Mouse (Mus musculus): Measurements from ENCODE around the gene Setd1a. TPM values are rescaled to one million over a fixed set of nuclear protein-coding genes. Genes with fewer than 3 reads are reported as not detected.

The Setd1a gene
- polyA plus RNA-seq, 1 experiment from 2014 or later: 22.4 TPM

Other genes with a start within 250 kb of the Setd1a start
- gene Tmem265, start 215.3 kb upstream of the Setd1a start, polyA plus RNA-seq (2015; fragmentation: Nextera tagmentation; extraction: Ambion mirVana): 3.7 and 5.3 TPM in 2 replicates
- 59.7 and 62.3 TPM in 2 replicates for gene Phkg2, start 203.3 kb upstream of the Setd1a start, polyA plus RNA-seq (2015; fragmentation: Nextera tagmentation; extraction: Ambion mirVana)
- gene Ccdc189, start 188.1 kb upstream of the Setd1a start, polyA plus RNA-seq (2015; fragmentation: Nextera tagmentation; extraction: Ambion mirVana): 11.8 TPM in 2 replicates
- 51.1 and 52.4 TPM in 2 replicates for gene Rnf40, start 187.9 kb upstream of the Setd1a start, polyA plus RNA-seq (2015; fragmentation: Nextera tagmentation; extraction: Ambion mirVana)
- gene Zfp629, start 160.9 kb upstream of the Setd1a start, polyA plus RNA-seq (2015; fragmentation: Nextera tagmentation; extraction: Ambion mirVana): 18.7 and 18.9 TPM in 2 replicates
- gene Bcl7c, start 67.7 kb upstream of the Setd1a start, polyA plus RNA-seq (2015; fragmentation: Nextera tagmentation; extraction: Ambion mirVana): 43.1 and 47.9 TPM in 2 replicates
- 3.8 and 5.8 TPM in 2 replicates for gene Ctf1, start 63.9 kb upstream of the Setd1a start, polyA plus RNA-seq (2015; fragmentation: Nextera tagmentation; extraction: Ambion mirVana)
- 0.10 and 0.19 TPM in 2 replicates for gene Ctf2, start 44.5 kb upstream of the Setd1a start, polyA plus RNA-seq (2015; fragmentation: Nextera tagmentation; extraction: Ambion mirVana)
- 9.4 and 10.5 TPM in 2 replicates for gene Fbxl19, start 32.1 kb upstream of the Setd1a start, polyA plus RNA-seq (2015; fragmentation: Nextera tagmentation; extraction: Ambion mirVana)
- gene Orai3, start 6.9 kb upstream of the Setd1a start, polyA plus RNA-seq (2015; fragmentation: Nextera tagmentation; extraction: Ambion mirVana): 8.7 and 8.8 TPM in 2 replicates
- gene Gm49388, start 8.9 kb downstream of the Setd1a start, polyA plus RNA-seq (2015; fragmentation: Nextera tagmentation; extraction: Ambion mirVana): not detected in 2 replicates
- gene Hsd3b7, start 23.9 kb downstream of the Setd1a start, polyA plus RNA-seq (2015; fragmentation: Nextera tagmentation; extraction: Ambion mirVana): 7.4 TPM in 2 replicates
- gene Stx4a, start 47.6 kb downstream of the Setd1a start, polyA plus RNA-seq (2015; fragmentation: Nextera tagmentation; extraction: Ambion mirVana): 19.2 and 21.3 TPM in 2 replicates
- gene Stx1b, start 47.9 kb downstream of the Setd1a start, polyA plus RNA-seq (2015; fragmentation: Nextera tagmentation; extraction: Ambion mirVana): 34.5 and 37.4 TPM in 2 replicates
- 13.2 and 13.7 TPM in 2 replicates for gene Zfp646, start 99.6 kb downstream of the Setd1a start, polyA plus RNA-seq (2015; fragmentation: Nextera tagmentation; extraction: Ambion mirVana)
- 46.2 and 48.4 TPM in 2 replicates for gene Zfp668, start 100.2 kb downstream of the Setd1a start, polyA plus RNA-seq (2015; fragmentation: Nextera tagmentation; extraction: Ambion mirVana)
- 0.78 and 0.92 TPM in 2 replicates for gene Prss53, start 114.3 kb downstream of the Setd1a start, polyA plus RNA-seq (2015; fragmentation: Nextera tagmentation; extraction: Ambion mirVana)
- gene Gm21974, start 118.8 kb downstream of the Setd1a start, polyA plus RNA-seq (2015; fragmentation: Nextera tagmentation; extraction: Ambion mirVana): not detected in 2 replicates
- 65.7 and 69.7 TPM in 2 replicates for gene Vkorc1, start 118.9 kb downstream of the Setd1a start, polyA plus RNA-seq (2015; fragmentation: Nextera tagmentation; extraction: Ambion mirVana)
- gene Bckdk, start 127.4 kb downstream of the Setd1a start, polyA plus RNA-seq (2015; fragmentation: Nextera tagmentation; extraction: Ambion mirVana): 81.7 and 84.3 TPM in 2 replicates
- gene Kat8, start 135.8 kb downstream of the Setd1a start, polyA plus RNA-seq (2015; fragmentation: Nextera tagmentation; extraction: Ambion mirVana): 52.7 and 56.5 TPM in 2 replicates
- gene Prss8, start 153.4 kb downstream of the Setd1a start, polyA plus RNA-seq (2015; fragmentation: Nextera tagmentation; extraction: Ambion mirVana): 0.20 and 0.29 TPM in 2 replicates
- 9.6 and 11.6 TPM in 2 replicates for gene Prss36, start 170.1 kb downstream of the Setd1a start, polyA plus RNA-seq (2015; fragmentation: Nextera tagmentation; extraction: Ambion mirVana)
- gene Fus, start 190.8 kb downstream of the Setd1a start, polyA plus RNA-seq (2015; fragmentation: Nextera tagmentation; extraction: Ambion mirVana): 438 and 469 TPM in 2 replicates
- 4.1 and 6.7 TPM in 2 replicates for gene Pycard, start 217.2 kb downstream of the Setd1a start, polyA plus RNA-seq (2015; fragmentation: Nextera tagmentation; extraction: Ambion mirVana)
- not detected in 2 replicates for gene Trim72, start 227.3 kb downstream of the Setd1a start, polyA plus RNA-seq (2015; fragmentation: Nextera tagmentation; extraction: Ambion mirVana)

Measured in forebrain, embryonic 15.5 days (tissue).